Mouse (Mus musculus) CH12.LX (cell line): Measurements from ENCODE around the gene Gsdma2. TPM values are rescaled to one million over a fixed set of nuclear protein-coding genes. Genes with fewer than 3 reads are reported as not detected.

Source experiments
- DNase-seq: peaks from one replicate; pipeline ENCODE4 v3.0.0-alpha.2; 2013; ENCODE audit errors: extremely low read depth
- H3K27ac ChIP-seq: 2 replicates; pipeline ENCODE4 v1.5.1; 2012; ENCODE audit warnings: low read depth, mild to moderate bottlenecking, control low read depth, moderate library complexity; ENCODE audit not compliant: insufficient read depth
- H3K27me3 ChIP-seq: replicated peaks from 2 replicates; pipeline ENCODE3; 2012; ENCODE audit warnings: inconsistent platforms
- H3K36me3 ChIP-seq, 2 experiments: replicated peaks in 1 of 2; 2 replicates each; pipeline versions ENCODE3 to v1.6.1; 2012; ENCODE audit warnings: inconsistent platforms in 1 of 2, low read length in 1 of 2, mild to moderate bottlenecking in 1 of 2, mixed read lengths in 1 of 2, moderate library complexity in 1 of 2; ENCODE audit not compliant: control insufficient read depth in 1 of 2, insufficient read depth in 1 of 2
- H3K4me1 ChIP-seq, 2 experiments: 2 replicates each; pipeline ENCODE4 v1.6.1; 2012; ENCODE audit warnings: inconsistent platforms in 1 of 2, moderate library complexity in 1 of 2; ENCODE audit not compliant: insufficient read depth in 2 of 2, control insufficient read depth in 1 of 2
- H3K4me2 ChIP-seq: 2 replicates; pipeline ENCODE4 v1.6.1; 2012; ENCODE audit warnings: low read depth, mild to moderate bottlenecking, control low read depth; ENCODE audit not compliant: poor library complexity, insufficient read depth, severe bottlenecking
- H3K4me3 ChIP-seq, 3 experiments: fragments of 150-350 bp in 1 of 3; sonication (generic) in 1 of 3; replicated peaks in 1 of 3; 2 replicates each; pipeline versions ENCODE3 to v1.5.1; 2011 to 2012; ENCODE audit warnings: low read depth in 2 of 3, low read length in 2 of 3, mild to moderate bottlenecking in 2 of 3, moderate library complexity in 2 of 3, control low read depth in 1 of 3, improper control_type of control experiment in 1 of 3, inconsistent platforms in 1 of 3, mixed read lengths in 1 of 3; ENCODE audit not compliant: poor library complexity in 1 of 3
- H3K79me2 ChIP-seq: replicated peaks from 2 replicates; pipeline ENCODE4 v1.6.1; 2012; ENCODE audit warnings: mild to moderate bottlenecking, moderate library complexity; ENCODE audit not compliant: control insufficient read depth, poor library complexity, insufficient read depth, severe bottlenecking; ENCODE audit errors: extremely low read depth
- H3K9ac ChIP-seq: 2 replicates; pipeline ENCODE4 v1.6.1; 2012; ENCODE audit warnings: low read depth, mild to moderate bottlenecking, control low read depth, moderate library complexity; ENCODE audit not compliant: insufficient read depth
- H3K9me3 ChIP-seq: replicated peaks from 2 replicates; pipeline ENCODE3; 2012; ENCODE audit warnings: low read length, inconsistent platforms, mixed read lengths
- CHD2 ChIP-seq: IDR thresholded peaks from 2 replicates; pipeline ENCODE4 v1.6.1; 2011; ENCODE audit warnings: low read length, improper control_type of control experiment
- EP300 ChIP-seq: IDR thresholded peaks from 2 replicates; pipeline ENCODE4 v1.6.1; 2011; ENCODE audit warnings: low read length, improper control_type of control experiment
- GABPA ChIP-seq: IDR thresholded peaks from 2 replicates; pipeline ENCODE4 v1.6.1; 2012; ENCODE audit warnings: low read depth, low read length, improper control_type of control experiment, inconsistent platforms; ENCODE audit not compliant: insufficient replicate concordance
- IRF4 ChIP-seq: IDR thresholded peaks from 2 replicates; pipeline ENCODE4 v1.6.1; 2014; ENCODE audit warnings: low read depth, mild to moderate bottlenecking, inconsistent platforms, low read length, improper control_type of control experiment
- KAT2A ChIP-seq: IDR thresholded peaks from 2 replicates; pipeline ENCODE4 v1.6.1; 2012; ENCODE audit warnings: low read length, improper control_type of control experiment, inconsistent platforms; ENCODE audit not compliant: insufficient replicate concordance
- MAZ ChIP-seq: IDR thresholded peaks from 2 replicates; pipeline ENCODE4 v1.6.1; 2012; ENCODE audit warnings: low read depth, mild to moderate bottlenecking, inconsistent platforms, low read length, improper control_type of control experiment, moderate library complexity
- MYC ChIP-seq: IDR thresholded peaks from 2 replicates; pipeline ENCODE4 v1.6.1; 2011; ENCODE audit warnings: low read depth, mild to moderate bottlenecking, improper control_type of control experiment, low read length
- NRF1 ChIP-seq: IDR thresholded peaks from 2 replicates; pipeline ENCODE4 v1.6.1; 2014; ENCODE audit warnings: low read depth, mild to moderate bottlenecking, inconsistent platforms, low read length, improper control_type of control experiment, moderate library complexity
- PAX5 ChIP-seq: IDR thresholded peaks from 2 replicates; pipeline ENCODE4 v1.6.1; 2012; ENCODE audit warnings: low read length, inconsistent platforms, mixed read lengths
- RAD21 ChIP-seq: IDR thresholded peaks from 2 replicates; pipeline ENCODE4 v1.6.1; 2011; ENCODE audit warnings: low read depth, mild to moderate bottlenecking, low read length, improper control_type of control experiment, moderate library complexity
- SIN3A ChIP-seq: IDR thresholded peaks from 2 replicates; pipeline ENCODE4 v1.6.1; 2012; ENCODE audit warnings: low read length, improper control_type of control experiment, inconsistent platforms
- TBP ChIP-seq: conservative IDR thresholded peaks from 2 replicates; pipeline ENCODE4 v1.6.1; 2011; ENCODE audit warnings: low read depth, low read length, improper control_type of control experiment
- TCF12 ChIP-seq: IDR thresholded peaks from 2 replicates; pipeline ENCODE4 v1.6.1; 2014; ENCODE audit warnings: low read depth, mild to moderate bottlenecking, inconsistent platforms, low read length, improper control_type of control experiment
- UBTF ChIP-seq: IDR thresholded peaks from 2 replicates; pipeline ENCODE4 v1.6.1; 2012; ENCODE audit warnings: low read depth, mild to moderate bottlenecking, inconsistent platforms, low read length, improper control_type of control experiment, moderate library complexity
- ZC3H11A ChIP-seq: IDR thresholded peaks from 2 replicates; pipeline ENCODE4 v1.6.1; 2012; ENCODE audit warnings: low read depth, mild to moderate bottlenecking, inconsistent platforms, low read length, improper control_type of control experiment
- ZKSCAN1 ChIP-seq: IDR thresholded peaks from 2 replicates; pipeline ENCODE4 v1.6.1; 2012; ENCODE audit warnings: low read depth, inconsistent platforms, low read length, improper control_type of control experiment, borderline replicate concordance
- dilution Hi-C: fragments of 300-500 bp; cut with MboI; formaldehyde crosslinking; loops from 2 replicates; pipeline ENCODE4 v1.14.3; 2020; ENCODE audit warnings: low sequenced_read_pairs; ENCODE audit not compliant: extremely low pct_unique_long_range_greater_than_20kb, extremely low pct_ligation_motif_present
- in situ Hi-C: fragments of 300-500 bp; cut with MboI; formaldehyde crosslinking; loops from 3 replicates; pipeline ENCODE4 v1.14.3; 2019; ENCODE audit warnings: low sequenced_read_pairs, low pct_ligation_motif_present, low pct_unique_long_range_greater_than_20kb, mixed read lengths
- polyA plus RNA-seq: library from polyadenylated mRNA; unstranded; fragments of >175 nt; gene quantifications from 2 replicates; pipeline ENCODE4 v1.2.1, GENCODE M21; 2012; ENCODE audit warnings: low read depth; ENCODE audit not compliant: insufficient read length
- total RNA-seq, 2 experiments: library from RNA; depleted of rRNA; stranded (reverse); fragments of 300-350 nt in 1 of 2; fragments of >200 nt in 1 of 2; gene quantifications; 2 replicates each; pipeline ENCODE4 v1.2.3; 2012 to 2014

Gsdma2 gene
- total and polyA plus RNA-seq, 3 experiments = not detected

DNA sequence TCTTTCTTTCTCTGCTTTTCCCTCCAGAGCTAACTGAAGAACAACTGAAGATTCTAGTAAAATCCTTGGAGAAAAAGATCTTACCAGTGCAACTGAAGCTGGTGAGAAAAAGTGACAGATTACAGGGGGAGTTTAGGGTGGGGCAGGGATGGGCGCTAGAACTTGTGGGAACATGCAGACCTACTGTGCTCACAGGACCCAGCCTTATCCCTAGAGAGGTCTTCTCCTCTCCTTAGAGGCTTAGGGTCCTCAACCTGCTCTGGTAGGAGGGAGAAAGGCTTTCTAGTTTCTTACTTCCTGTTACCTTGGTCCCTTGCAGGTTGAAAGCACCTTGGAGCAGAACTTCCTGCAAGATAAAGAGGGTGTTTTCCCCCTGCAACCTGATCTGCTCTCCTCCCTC, 9.1 kb upstream of the Gsdma2 start:
- H3K4me1 ChIP-seq = peaks cover 5 to 14% of the 10 kb centered on the region in 2 experiments
- no peak overlapping the region for H3K4me2 ChIP-seq
- H3K36me3 ChIP-seq = no peaks in the 10 kb centered on the region
- TF ChIP-seq SIN3A (no peak), MYC (no peak), ZKSCAN1 (peak; percentile 63; the same call in 1 of the 2 replicates)
- TF ChIP-seq, all 38 proteins: peak for 1
- H3K27ac ChIP-seq = no peak overlapping the region
- dilution Hi-C loops (no loop called here), in situ Hi-C loops (loop anchor here (25.0 kb wide), 1 partner anchor 300 kb away; the partner anchor contains the start of genes Neurod2 and Ppp1r1b)
- no peak for DNase-seq
- H3K9me3 ChIP-seq = peaks cover 9% of the 10 kb centered on the region
- H3K79me2 ChIP-seq = no peaks in the 10 kb centered on the region
- H3K9ac ChIP-seq = no peak overlapping the region
- H3K27me3 ChIP-seq = peaks cover 47% of the 10 kb centered on the region
- H3K4me3 ChIP-seq = no peak overlapping the region

DNA sequence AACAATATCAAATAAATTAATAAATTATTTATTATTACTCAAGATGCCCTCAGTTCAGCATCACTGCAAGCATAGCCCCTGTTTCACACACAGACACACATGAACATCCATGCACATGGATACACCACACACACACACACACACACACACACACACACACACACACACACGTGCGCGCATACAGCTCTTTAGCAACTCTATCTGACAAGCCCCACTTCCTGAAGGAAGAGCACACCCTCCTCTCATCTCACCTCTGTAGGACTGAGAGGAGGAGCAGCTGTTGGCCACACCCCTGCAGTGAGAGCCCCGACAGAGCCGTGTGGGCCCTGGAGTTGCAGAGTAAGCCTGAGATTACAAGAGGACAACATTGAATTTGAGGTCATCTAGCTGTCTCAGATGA, 6.5 kb upstream of the Gsdma2 start:
- Histone ChIP-seq H3K9me3 (peaks cover 9% of the 10 kb centered on the region), H3K4me2 (no peak overlapping the region), H3K4me3 (no peak overlapping the region), H3K4me1 (peaks cover 5 to 12% of the 10 kb centered on the region in 2 experiments), H3K9ac (no peak overlapping the region), H3K79me2 (no peaks in the 10 kb centered on the region), H3K36me3 (no peaks in the 10 kb centered on the region), H3K27me3 (peaks cover 47% of the 10 kb centered on the region), H3K27ac (no peak overlapping the region)
- dilution Hi-C loops (no loop called here), in situ Hi-C loops (loop anchor here (25.0 kb wide), 1 partner anchor 303 kb away; the partner anchor contains the start of genes Neurod2 and Ppp1r1b)
- no peak for DNase-seq
- TF ChIP-seq GABPA (no peak), IRF4 (no peak), ZC3H11A (no peak), NRF1 (no peak), CHD2 (no peak), UBTF (no peak), TBP (no peak), RAD21 (no peak), TCF12 (no peak), PAX5 (no peak), KAT2A (no peak), MAZ (no peak), EP300 (no peak)
